Mouse (Mus musculus) cerebellum, adult 2 months (tissue): ENCODE measurements around the gene Arl6ip4.

Experiments used
- CTCF ChIP-seq: fragments of 200-500 bp; IDR thresholded peaks from 2 replicates; pipeline ENCODE4 v1.5.1; 2011; ENCODE audit warnings: low read depth, mild to moderate bottlenecking, control low read depth, low read length, moderate library complexity, borderline replicate concordance; ENCODE audit not compliant: insufficient read depth
- POLR2A ChIP-seq: fragments of 200-500 bp; IDR thresholded peaks from 2 replicates; pipeline ENCODE4 v1.6.1; 2011; ENCODE audit warnings: low read length, control low read depth, borderline replicate concordance; ENCODE audit not compliant: insufficient read depth

- TF ChIP-seq CTCF (no peak), POLR2A (no peak)
Measured at GRCm38 (mm10) chr5:124103020-124103419, 12.9 kb upstream of the Arl6ip4 start.
